Mouse (Mus musculus) MEL (cell line): ENCODE measurements around the gene Btg3.

Experiments
- CHD2 ChIP-seq: IDR thresholded peaks from 2 replicates; pipeline ENCODE4 v1.6.1; 2011; ENCODE audit warnings: low read length, improper control_type of control experiment
- CTCF ChIP-seq, 3 experiments: IDR thresholded peaks in 2 of 3; conservative IDR thresholded peaks in 1 of 3; 2 replicates each; pipeline ENCODE4 v1.5.1; 2011 to 2012; ENCODE audit warnings: low read length in 3 of 3, low read depth in 2 of 3, mild to moderate bottlenecking in 2 of 3, improper control_type of control experiment in 1 of 3, inconsistent platforms in 1 of 3, mixed read lengths in 1 of 3, moderate library complexity in 1 of 3; ENCODE audit not compliant: control insufficient read depth in 1 of 3, insufficient read depth in 1 of 3, poor library complexity in 1 of 3, severe bottlenecking in 1 of 3
- E2F4 ChIP-seq: IDR thresholded peaks from 2 replicates; pipeline ENCODE4 v1.6.1; 2011; ENCODE audit warnings: low read depth, low read length, improper control_type of control experiment, borderline replicate concordance
- ELF1 ChIP-seq: IDR thresholded peaks from 2 replicates; pipeline ENCODE4 v1.6.1; 2014; ENCODE audit warnings: low read depth, mild to moderate bottlenecking, inconsistent platforms, low read length, improper control_type of control experiment, moderate library complexity
- GATA1 ChIP-seq: IDR thresholded peaks from 2 replicates; pipeline ENCODE4 v1.6.1; 2011; ENCODE audit warnings: low read depth, low read length, improper control_type of control experiment
- HCFC1 ChIP-seq: IDR thresholded peaks from 2 replicates; pipeline ENCODE4 v1.6.1; 2012; ENCODE audit warnings: low read depth, mild to moderate bottlenecking, inconsistent platforms, low read length, improper control_type of control experiment, moderate library complexity
- MAX ChIP-seq: IDR thresholded peaks from 2 replicates; pipeline ENCODE4 v1.6.1; 2011; ENCODE audit warnings: low read length, improper control_type of control experiment
- MEF2A ChIP-seq: IDR thresholded peaks from 2 replicates; pipeline ENCODE4 v1.6.1; 2014; ENCODE audit warnings: low read depth, mild to moderate bottlenecking, inconsistent platforms, low read length, improper control_type of control experiment; ENCODE audit not compliant: poor library complexity, insufficient replicate concordance, severe bottlenecking; ENCODE audit errors: extremely low read depth
- POLR2A ChIP-seq, 2 experiments: IDR thresholded peaks; 2 replicates each; pipeline ENCODE4 v1.6.1; 2011 to 2012; ENCODE audit warnings: low read length in 2 of 2, mild to moderate bottlenecking in 2 of 2, control low read depth in 1 of 2, improper control_type of control experiment in 1 of 2, low read depth in 1 of 2, moderate library complexity in 1 of 2; ENCODE audit not compliant: control insufficient read depth in 1 of 2, insufficient read depth in 1 of 2, poor library complexity in 1 of 2
- POLR2AphosphoS5 ChIP-seq: IDR thresholded peaks from 2 replicates; pipeline ENCODE4 v1.6.1; 2012; ENCODE audit warnings: low read depth, borderline replicate concordance, mild to moderate bottlenecking, inconsistent platforms, low read length, moderate library complexity, mixed read lengths
- TCF12 ChIP-seq: IDR thresholded peaks from 2 replicates; pipeline ENCODE4 v1.6.1; 2014; ENCODE audit warnings: low read depth, mild to moderate bottlenecking, inconsistent platforms, low read length, improper control_type of control experiment, moderate library complexity
- USF1 ChIP-seq: IDR thresholded peaks from 2 replicates; pipeline ENCODE4 v1.6.1; 2014; ENCODE audit warnings: low read depth, mild to moderate bottlenecking, inconsistent platforms, low read length, improper control_type of control experiment, moderate library complexity

DNA sequence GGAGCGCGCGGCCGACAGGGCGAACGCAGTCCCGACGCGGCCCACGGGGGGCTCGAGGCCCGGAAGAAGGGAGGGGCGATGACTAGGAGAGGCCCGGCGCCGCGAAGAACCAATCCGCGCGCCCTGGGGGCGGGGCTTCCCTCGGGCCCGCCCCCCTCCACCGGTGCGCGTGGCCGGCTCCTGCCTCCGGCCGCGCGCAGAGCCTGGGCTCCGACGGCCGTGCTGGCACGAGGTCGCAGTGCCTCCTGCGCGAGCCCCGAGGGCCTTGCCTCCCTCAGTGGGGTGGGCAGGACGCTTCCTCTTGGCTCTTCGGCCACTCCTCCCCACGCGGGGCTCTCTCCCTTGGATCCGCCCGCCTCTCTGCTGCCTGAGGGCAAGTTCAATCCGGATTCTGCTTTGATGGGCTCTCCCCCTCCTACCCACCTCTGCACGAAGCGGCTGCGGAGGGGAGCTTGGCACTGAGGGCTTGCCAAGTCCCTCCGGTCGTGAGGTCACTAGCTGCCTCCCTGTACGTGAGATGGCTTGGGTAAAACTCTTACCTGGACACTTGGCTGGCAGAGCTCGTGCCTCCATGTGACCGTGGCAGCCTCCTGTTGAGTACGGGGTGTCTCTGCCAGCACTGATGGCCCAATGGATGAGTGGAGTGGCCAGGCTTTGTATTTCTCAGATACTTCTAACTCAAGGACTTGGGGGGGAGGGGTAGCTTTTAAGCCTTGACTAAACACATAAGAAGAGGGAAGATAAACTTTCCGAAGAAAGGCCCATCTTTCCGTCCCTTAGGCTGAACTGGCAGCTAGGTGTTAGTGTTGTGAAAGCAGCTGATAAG is at the start of gene Btg3:
- TF ChIP-seq ELF1 (peak; percentile 42; the same call in 1 of the 2 replicates), POLR2A (IDR thresholded peaks at IDR 0.05; ENCODE audit: control insufficient read depth in 1 of 2, insufficient read depth in 1 of 2, low read depth in 1 of 2, low read length in 2 of 2, poor library complexity in 1 of 2) (peak; percentile 77 to 78; a peak in 2 of 4 replicates), E2F4 (no peak), POLR2AphosphoS5 (no peak), CTCF (IDR thresholded peaks at IDR 0.05 in 2 of 3, conservative IDR thresholded peaks at IDR 0.05 in 1 of 3; ENCODE audit: control insufficient read depth in 1 of 3, insufficient read depth in 1 of 3, low read depth in 2 of 3, low read length in 3 of 3, poor library complexity in 1 of 3, severe bottlenecking in 1 of 3) (no peak), GATA1 (no peak), TCF12 (peak; percentile 7; the same call in 1 of the 2 replicates), MEF2A (no peak), MAX (peak; percentile 67), USF1 (0 out of 2 replicates have a peak, but pooled peaks have one; percentile 4), HCFC1 (0 out of 2 replicates have a peak, but pooled peaks have one; percentile 27), CHD2 (no peak)
